Mouse (Mus musculus): ENCODE measurements around the gene 1700019N19Rik. TPM values are rescaled to one million over a fixed set of nuclear protein-coding genes. Genes with fewer than 3 reads are reported as not detected.

The 1700019N19Rik gene
- not detected in 2 replicates for polyA plus RNA-seq (2011; ENCODE audit: insufficient read depth, insufficient read length, low replicate concordance, missing spikeins)

DNA sequence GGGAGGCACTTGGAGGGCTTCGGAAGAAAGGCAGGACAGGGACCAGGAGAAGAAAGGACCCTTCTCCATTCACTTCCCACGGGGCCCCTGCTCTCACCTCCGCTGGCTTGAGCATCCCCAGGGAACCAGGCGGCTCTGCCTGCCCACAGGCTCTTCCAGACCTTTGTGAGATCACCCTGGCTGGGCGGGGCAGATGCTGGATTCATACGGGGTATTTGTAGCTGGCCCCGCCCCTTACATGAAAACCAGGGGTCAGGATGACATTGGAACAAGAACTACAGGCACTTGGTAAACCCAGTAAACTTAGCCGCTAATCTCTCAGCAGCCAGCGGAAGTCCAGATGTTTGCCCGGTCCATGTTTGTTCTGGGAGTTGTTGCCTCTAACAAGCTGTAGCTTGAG, at the start of gene 1700019N19Rik:
TSS of gene 1700019N19Rik (minus strand) at position 178 of the 400 bp plus-strand sequence.
- 67% methylated on average over 10 of the region's 10 CpGs for WGBS
- Histone ChIP-seq H3K27ac (ENCODE audit: control insufficient read depth, insufficient read depth, low read depth, low read length, poor library complexity) (no peak within 1 kb of the TSS), H3K4me1 (ENCODE audit: control insufficient read depth, insufficient read depth, low read length) (no peaks in the 10 kb centered on the region), H3K4me3 (replicated peaks; ENCODE audit: control insufficient read depth, low read depth, low read length) (no peak within 1 kb of the TSS)
- TF ChIP-seq POLR2A (IDR thresholded peaks at IDR 0.05; ENCODE audit: borderline replicate concordance, control insufficient read depth, low read depth, low read length) (no peak), CTCF (IDR thresholded peaks at IDR 0.05; ENCODE audit: control insufficient read depth, insufficient read depth, low read length) (no peak)

DNA sequence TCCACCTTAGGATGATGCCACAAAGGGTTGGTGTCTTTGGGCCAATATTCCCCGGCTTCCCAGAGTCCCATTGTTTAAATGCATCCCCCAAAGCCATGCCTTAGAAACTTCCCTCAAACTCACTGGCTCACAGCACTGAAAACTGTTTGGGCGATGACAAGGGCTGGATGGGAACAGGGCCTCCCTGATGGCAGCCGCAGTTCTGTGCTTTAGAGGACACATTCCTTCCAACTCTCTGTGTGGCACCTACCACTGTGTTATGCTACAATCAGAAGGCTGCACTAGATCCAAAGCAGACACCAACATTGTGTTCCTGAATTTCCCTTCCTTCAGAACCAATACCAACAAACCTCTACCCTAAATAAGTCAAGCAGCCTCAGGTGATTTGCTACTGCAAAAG, 49.3 kb upstream of the 1700019N19Rik start:
- Histone ChIP-seq H3K4me3 (replicated peaks; ENCODE audit: control insufficient read depth, low read depth, low read length) (no peak overlapping the region), H3K27ac (ENCODE audit: control insufficient read depth, insufficient read depth, low read depth, low read length, poor library complexity) (no peak overlapping the region), H3K4me1 (ENCODE audit: control insufficient read depth, insufficient read depth, low read length) (no peaks in the 10 kb centered on the region)
- WGBS: 78% methylated on average over 3 of the region's 3 CpGs
- no peak for TF ChIP-seq CTCF (IDR thresholded peaks at IDR 0.05; ENCODE audit: control insufficient read depth, insufficient read depth, low read length)
- no peak for TF ChIP-seq POLR2A (IDR thresholded peaks at IDR 0.05; ENCODE audit: borderline replicate concordance, control insufficient read depth, low read depth, low read length)

DNA sequence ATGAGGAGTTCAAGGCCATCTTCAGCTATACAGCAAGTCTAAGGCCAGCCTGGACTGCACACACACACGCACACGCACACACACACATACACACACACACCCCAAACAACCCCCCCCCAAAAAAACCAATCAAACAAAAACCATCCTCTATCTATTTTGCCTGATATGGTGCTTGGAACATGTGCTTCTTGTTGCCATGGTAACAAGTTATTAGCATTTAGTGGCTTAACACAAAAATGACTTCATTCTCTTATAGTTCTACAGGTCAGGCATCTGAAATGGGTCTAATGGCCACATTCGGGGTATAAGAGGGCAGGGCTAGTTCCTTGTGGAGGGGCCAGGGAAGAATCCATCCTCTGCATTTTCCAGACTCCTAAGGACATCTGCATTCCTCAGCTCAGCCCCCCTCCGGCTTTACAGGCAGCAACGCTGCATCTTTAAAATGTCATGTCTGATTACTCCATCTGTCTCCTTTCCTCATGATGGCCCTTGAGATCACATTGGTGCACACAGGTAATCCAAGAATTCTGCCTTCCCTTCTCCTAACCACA, 46.5 kb upstream of the 1700019N19Rik start:
- Histone ChIP-seq H3K27ac (ENCODE audit: control insufficient read depth, insufficient read depth, low read depth, low read length, poor library complexity) (no peak overlapping the region), H3K4me1 (ENCODE audit: control insufficient read depth, insufficient read depth, low read length) (no peaks in the 10 kb centered on the region), H3K4me3 (replicated peaks; ENCODE audit: control insufficient read depth, low read depth, low read length) (no peak overlapping the region)
- TF ChIP-seq POLR2A (IDR thresholded peaks at IDR 0.05; ENCODE audit: borderline replicate concordance, control insufficient read depth, low read depth, low read length) (no peak), CTCF (IDR thresholded peaks at IDR 0.05; ENCODE audit: control insufficient read depth, insufficient read depth, low read length) (no peak)
- WGBS: 79% methylated on average over 5 of the region's 5 CpGs

DNA sequence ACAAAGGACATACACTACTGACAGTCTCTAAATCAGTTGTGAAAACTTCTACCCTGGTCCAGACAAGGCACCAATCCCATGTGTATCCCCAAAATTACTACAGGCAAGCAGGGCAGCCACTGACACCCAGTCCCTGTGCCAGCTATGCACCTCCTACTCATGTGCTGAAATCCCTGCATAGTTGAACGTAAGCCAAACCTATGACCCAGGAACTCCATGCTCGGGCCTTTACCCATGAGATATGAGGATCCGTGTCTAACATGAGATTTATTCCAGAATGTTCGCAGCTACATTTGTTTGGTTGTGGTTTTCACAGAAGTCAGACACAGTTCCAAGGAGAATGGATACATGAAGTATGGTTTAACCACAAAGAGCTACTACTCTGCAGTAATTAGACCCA, 45.5 kb upstream of the 1700019N19Rik start:
- TF ChIP-seq POLR2A (IDR thresholded peaks at IDR 0.05; ENCODE audit: borderline replicate concordance, control insufficient read depth, low read depth, low read length): no peak
- TF ChIP-seq CTCF (IDR thresholded peaks at IDR 0.05; ENCODE audit: control insufficient read depth, insufficient read depth, low read length): no peak
- H3K27ac ChIP-seq (ENCODE audit: control insufficient read depth, insufficient read depth, low read depth, low read length, poor library complexity): no peak overlapping the region
- no peak overlapping the region for H3K4me3 ChIP-seq (replicated peaks; ENCODE audit: control insufficient read depth, low read depth, low read length)
- H3K4me1 ChIP-seq (ENCODE audit: control insufficient read depth, insufficient read depth, low read length): no peaks in the 10 kb centered on the region
- whole genome bisulfite sequencing: 71% methylated on average over 4 of the region's 4 CpGs

DNA sequence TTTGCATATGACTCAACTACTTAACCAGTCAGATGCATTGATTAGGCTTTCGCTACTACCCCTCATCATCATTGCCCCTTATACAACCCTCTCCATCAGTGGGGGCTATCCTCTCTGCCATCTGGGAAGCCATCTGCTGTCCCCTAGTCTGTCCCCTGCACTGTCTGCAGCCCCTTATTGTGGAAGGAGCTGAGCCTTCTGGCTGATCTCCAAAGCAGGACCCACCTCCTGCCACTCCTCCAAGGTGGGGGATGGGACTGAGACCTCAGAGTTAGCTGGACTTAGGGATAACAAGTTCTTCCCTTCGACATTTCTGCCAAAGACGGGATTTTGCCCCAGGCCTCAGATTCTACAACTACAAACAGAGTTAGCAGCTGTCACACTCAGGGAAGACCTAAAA, 45.1 kb upstream of the 1700019N19Rik start:
- Histone ChIP-seq H3K4me3 (replicated peaks; ENCODE audit: control insufficient read depth, low read depth, low read length) (no peak overlapping the region), H3K4me1 (ENCODE audit: control insufficient read depth, insufficient read depth, low read length) (no peaks in the 10 kb centered on the region), H3K27ac (ENCODE audit: control insufficient read depth, insufficient read depth, low read depth, low read length, poor library complexity) (no peak overlapping the region)
- 71% methylated on average over 3 of the region's 3 CpGs for WGBS
- TF ChIP-seq CTCF (IDR thresholded peaks at IDR 0.05; ENCODE audit: control insufficient read depth, insufficient read depth, low read length) (no peak), POLR2A (IDR thresholded peaks at IDR 0.05; ENCODE audit: borderline replicate concordance, control insufficient read depth, low read depth, low read length) (no peak)

DNA sequence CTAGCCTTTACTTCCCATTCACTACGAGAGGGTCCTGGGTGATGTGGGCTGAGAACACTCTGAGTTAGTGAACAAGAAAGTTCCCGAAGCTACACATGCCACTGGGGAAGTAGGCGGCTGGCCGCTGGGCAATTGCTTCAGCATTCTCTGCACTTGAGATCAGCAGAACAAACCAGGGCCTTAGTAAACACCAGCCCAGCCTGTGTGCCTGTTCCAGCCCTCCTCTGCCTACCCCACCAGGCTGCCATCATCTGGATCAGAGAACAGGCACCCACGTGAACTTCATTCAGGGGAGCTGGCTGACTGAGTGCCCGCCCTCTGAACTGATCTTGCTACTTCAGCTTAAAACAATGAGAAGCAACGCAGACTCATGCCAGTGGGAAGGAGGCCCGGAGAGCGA, 44.4 kb upstream of the 1700019N19Rik start:
- H3K27ac ChIP-seq (ENCODE audit: control insufficient read depth, insufficient read depth, low read depth, low read length, poor library complexity): no peak overlapping the region
- no peak for TF ChIP-seq POLR2A (IDR thresholded peaks at IDR 0.05; ENCODE audit: borderline replicate concordance, control insufficient read depth, low read depth, low read length)
- TF ChIP-seq CTCF (IDR thresholded peaks at IDR 0.05; ENCODE audit: control insufficient read depth, insufficient read depth, low read length): no peak
- H3K4me1 ChIP-seq (ENCODE audit: control insufficient read depth, insufficient read depth, low read length): no peaks in the 10 kb centered on the region
- H3K4me3 ChIP-seq (replicated peaks; ENCODE audit: control insufficient read depth, low read depth, low read length): no peak overlapping the region
- 62% methylated on average over 9 of the region's 9 CpGs for WGBS

DNA sequence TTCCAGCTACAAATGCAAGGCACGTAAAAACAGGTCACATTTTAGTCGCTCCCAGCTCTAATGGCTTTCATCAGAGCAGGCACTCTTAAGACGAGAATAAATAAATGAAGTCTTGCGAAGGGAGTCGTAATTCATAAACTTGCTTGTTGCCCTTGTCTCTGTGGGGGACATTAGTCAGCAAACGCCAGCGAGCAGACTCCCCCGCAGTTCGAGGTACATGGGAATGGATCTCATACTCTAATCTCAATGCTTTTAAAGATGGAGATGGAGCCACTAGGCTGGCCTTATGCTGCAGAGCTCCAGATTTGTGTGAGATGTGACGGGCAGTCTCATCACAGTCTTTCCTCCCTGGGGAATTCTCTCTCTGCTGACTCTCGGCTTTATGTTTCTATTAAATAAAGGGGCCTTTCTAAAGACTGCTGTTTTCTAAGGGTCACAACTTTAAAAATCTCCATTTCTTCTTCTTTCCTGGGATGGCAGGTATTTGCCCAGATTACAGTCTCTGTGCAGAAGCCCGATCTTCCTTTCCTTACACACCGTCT, 39.4 kb upstream of the 1700019N19Rik start:
- no peaks in the 10 kb centered on the region; the same call in 1 of the 2 replicates for H3K4me1 ChIP-seq (ENCODE audit: control insufficient read depth, insufficient read depth, low read length)
- WGBS: 77% methylated on average over 13 of the region's 13 CpGs
- no peak overlapping the region for H3K4me3 ChIP-seq (replicated peaks; ENCODE audit: control insufficient read depth, low read depth, low read length)
- no peak for TF ChIP-seq CTCF (IDR thresholded peaks at IDR 0.05; ENCODE audit: control insufficient read depth, insufficient read depth, low read length)
- H3K27ac ChIP-seq (ENCODE audit: control insufficient read depth, insufficient read depth, low read depth, low read length, poor library complexity): no peak overlapping the region

DNA sequence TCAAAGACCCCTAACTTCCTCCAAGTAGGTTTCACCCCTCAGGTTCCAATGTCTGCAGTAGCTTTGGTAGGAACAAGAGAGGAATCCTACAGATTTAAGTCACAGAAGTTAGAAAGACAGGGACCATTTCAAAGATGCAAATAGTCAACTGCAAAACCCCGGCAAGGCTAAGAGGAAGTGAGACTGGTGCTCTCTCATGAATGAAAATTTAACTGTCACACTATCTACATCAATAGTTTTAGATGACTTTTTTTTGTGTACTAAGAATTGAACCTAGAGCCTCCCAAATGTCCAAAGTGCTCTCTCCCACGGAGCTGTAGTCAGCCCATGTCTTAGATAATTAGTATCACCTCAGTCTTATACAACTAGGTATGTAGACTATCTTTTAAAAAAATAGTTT, 38.7 kb upstream of the 1700019N19Rik start:
- Histone ChIP-seq H3K4me1 (ENCODE audit: control insufficient read depth, insufficient read depth, low read length) (no peaks in the 10 kb centered on the region; the same call in 1 of the 2 replicates), H3K27ac (ENCODE audit: control insufficient read depth, insufficient read depth, low read depth, low read length, poor library complexity) (no peak overlapping the region; the same call in 1 of the 2 replicates), H3K4me3 (replicated peaks; ENCODE audit: control insufficient read depth, low read depth, low read length) (no peak overlapping the region)
- 23% methylated on average over 2 of the region's 2 CpGs for WGBS
- TF ChIP-seq POLR2A (IDR thresholded peaks at IDR 0.05; ENCODE audit: borderline replicate concordance, control insufficient read depth, low read depth, low read length): no peak
- no peak for TF ChIP-seq CTCF (IDR thresholded peaks at IDR 0.05; ENCODE audit: control insufficient read depth, insufficient read depth, low read length)
